Mouse (Mus musculus): ENCODE results near the gene Srd5a1. TPM values are rescaled to one million over a fixed set of nuclear protein-coding genes. Genes with fewer than 3 reads are reported as not detected.

The Srd5a1 gene
- 24.6 TPM for polyA plus RNA-seq (2014; fragmentation: Illumina TruSeq; extraction: RNeasy Lipid Tissue Mini Kit (QIAGEN cat#74804); ENCODE audit: low read depth, low replicate concordance)

DNA sequence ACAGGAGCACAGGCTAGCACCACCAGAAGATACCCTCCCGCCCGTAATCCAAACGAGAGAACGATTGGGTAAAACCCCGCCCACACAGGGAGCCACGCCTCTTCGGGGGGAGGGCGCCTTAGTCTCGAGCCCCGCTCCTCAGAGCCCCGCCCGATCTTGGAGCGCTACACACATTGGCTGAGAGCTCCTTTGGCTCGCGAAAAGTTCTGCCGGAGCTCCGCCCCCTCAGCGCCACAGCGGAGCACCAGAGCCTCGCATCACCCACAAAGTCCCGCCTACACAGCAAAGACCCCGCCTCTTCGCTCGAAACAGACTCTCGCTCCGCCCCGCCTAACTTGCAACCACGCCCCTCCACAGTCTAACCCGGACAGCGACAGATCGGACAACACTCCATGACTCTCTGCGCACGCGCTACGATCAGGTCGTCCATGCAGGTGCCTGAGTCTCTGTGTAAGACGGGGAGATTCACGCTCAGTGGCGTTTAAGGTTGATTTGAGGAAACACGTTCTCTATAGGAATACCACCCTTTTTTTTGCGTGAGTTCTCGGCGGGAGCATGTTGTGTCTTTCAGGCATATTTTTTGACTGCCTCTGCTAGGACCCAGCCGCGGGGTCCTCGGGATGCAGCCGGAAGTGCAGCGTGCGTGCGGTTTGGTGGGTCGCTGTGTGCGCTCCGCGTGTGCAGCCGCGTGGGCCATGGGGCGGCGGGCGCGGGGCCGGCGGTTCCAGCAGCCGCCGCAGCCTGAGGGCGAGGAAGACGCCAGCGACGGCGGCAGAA is at the start of gene Srd5a1:
Gene Srd5a1, minus strand, starts transcription at position 45 of the 777 bp plus-strand sequence.

GRCm38 (mm10) chr13:69534334-69534653 is 76.9 kb downstream of the Srd5a1 start, which contains the start of gene Tent4a:
Tent4a (minus strand) TSS chr13:69534617.

GRCm38 (mm10) chr13:69533405-69534333 is 77.6 kb downstream of the Srd5a1 start, which contains the start of gene Nsun2:
Nsun2 (plus strand) TSS chr13:69533746.

Other genes starting within 250 kb of the Srd5a1 start
- gene Nsun2, start 77.7 kb downstream of the Srd5a1 start, polyA plus RNA-seq (2014; fragmentation: Illumina TruSeq; extraction: RNeasy Lipid Tissue Mini Kit (QIAGEN cat#74804); ENCODE audit: low read depth, low replicate concordance) = 69.5 TPM
- gene Tent4a, start 76.8 kb downstream of the Srd5a1 start, polyA plus RNA-seq (2014; fragmentation: Illumina TruSeq; extraction: RNeasy Lipid Tissue Mini Kit (QIAGEN cat#74804); ENCODE audit: low read depth, low replicate concordance) = 10.0 TPM
- gene Ube2ql1, start 128.4 kb upstream of the Srd5a1 start, polyA plus RNA-seq (2014; fragmentation: Illumina TruSeq; extraction: RNeasy Lipid Tissue Mini Kit (QIAGEN cat#74804); ENCODE audit: low read depth, low replicate concordance) = 0.70 TPM
- gene Med10, start 191.0 kb upstream of the Srd5a1 start, polyA plus RNA-seq (2014; fragmentation: Illumina TruSeq; extraction: RNeasy Lipid Tissue Mini Kit (QIAGEN cat#74804); ENCODE audit: low read depth, low replicate concordance) = 109 TPM

Data from adrenal gland, adult 10 weeks (tissue).